Mouse (Mus musculus) small intestine, adult 2 months (tissue): ENCODE measurements around the gene Dram2.

Experiments used
- CTCF ChIP-seq: fragments of 200-500 bp; IDR thresholded peaks from 2 replicates; pipeline ENCODE4 v1.5.1; 2012; ENCODE audit warnings: low read depth, mild to moderate bottlenecking, control low read depth, inconsistent platforms, low read length, moderate library complexity, mixed read lengths; ENCODE audit not compliant: insufficient replicate concordance, insufficient read length; ENCODE audit errors: extremely low read depth
- POLR2A ChIP-seq: fragments of 200-500 bp; IDR thresholded peaks from 2 replicates; pipeline ENCODE4 v1.6.1; 2012; ENCODE audit warnings: low read depth, mild to moderate bottlenecking, control low read depth, inconsistent platforms, low read length, moderate library complexity

DNA sequence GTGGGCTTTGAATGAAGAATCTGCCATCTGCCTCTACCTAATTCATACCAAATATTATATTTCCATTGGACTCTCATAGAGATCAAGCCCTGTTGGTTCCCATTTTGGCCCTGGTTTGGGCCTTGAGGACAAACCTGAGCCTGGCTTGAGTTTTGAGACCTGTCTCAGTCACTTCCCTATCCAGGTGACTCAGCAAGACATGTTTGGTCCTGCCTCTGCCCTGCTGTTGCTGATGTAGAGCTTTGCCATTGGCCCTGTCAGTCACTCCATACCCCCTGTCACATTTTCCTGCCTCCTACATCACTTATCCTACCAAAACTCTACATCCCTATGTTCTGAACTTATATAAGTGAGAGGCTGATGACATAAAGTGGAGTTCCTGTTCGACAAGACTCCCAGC is 70.5 kb downstream of the Dram2 start:
- TF ChIP-seq CTCF: no peak
- no peak for TF ChIP-seq POLR2A
